Mouse (Mus musculus): ENCODE data around the gene Arhgap28.

DNA sequence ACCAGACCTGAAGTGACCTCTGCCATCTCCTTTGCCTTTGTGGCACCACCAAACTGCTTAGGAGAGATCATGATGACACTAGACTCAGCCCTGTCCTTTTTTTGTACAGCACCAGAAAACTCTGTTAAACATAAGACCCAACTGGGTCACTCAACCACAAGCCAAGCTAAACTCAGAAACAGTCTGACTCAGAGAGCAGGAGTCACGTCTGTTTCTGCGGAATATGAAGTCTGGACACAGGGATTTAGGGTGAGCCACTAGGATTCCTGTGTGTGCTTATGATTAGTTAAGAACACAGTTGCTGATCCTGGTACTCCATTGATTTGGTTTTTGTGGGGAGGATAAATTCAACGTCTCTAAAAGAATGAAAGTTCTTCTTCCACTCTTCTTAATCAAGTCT is 23.3 kb downstream of the Arhgap28 start:
- TF ChIP-seq EP300 (optimal IDR thresholded peaks at IDR 0.05) (no peak), CTCF (IDR thresholded peaks at IDR 0.05; ENCODE audit: low read depth) (no peak)
